Mouse (Mus musculus) lung, embryonic 14.5 days (tissue): ENCODE data around the gene Rrp36. TPM values are rescaled to one million over a fixed set of nuclear protein-coding genes. Genes with fewer than 3 reads are reported as not detected.

Source experiments
- ATAC-seq: fragments of 200-750 bp; cut with Nextera tagmentation; 2 replicates; pipeline ENCODE4 v1.8.0; 2017; ENCODE audit warnings: mild to moderate bottlenecking, moderate TSS enrichment, moderate library complexity; ENCODE audit not compliant: insufficient read depth
- DNase-seq: peaks from one replicate; pipeline ENCODE4 v3.0.0-alpha.2; 2015
- H3K27ac ChIP-seq: fragments of 300-500 bp; sonication (generic); 2 replicates; pipeline ENCODE4 v1.5.1; 2014; ENCODE audit warnings: low read depth, mild to moderate bottlenecking, moderate library complexity
- H3K27me3 ChIP-seq: fragments of 300-500 bp; sonication (generic); 2 replicates; pipeline ENCODE4 v1.6.1; 2014; ENCODE audit warnings: low read length, control low read depth; ENCODE audit not compliant: insufficient read depth
- H3K36me3 ChIP-seq: fragments of 300-500 bp; sonication (generic); 2 replicates; pipeline ENCODE4 v1.6.1; 2014; ENCODE audit warnings: control low read depth; ENCODE audit not compliant: insufficient read depth
- H3K4me1 ChIP-seq: fragments of 300-500 bp; sonication (generic); 2 replicates; pipeline ENCODE4 v1.6.1; 2014; ENCODE audit warnings: antibody characterized with exemption, control low read depth; ENCODE audit not compliant: insufficient read depth
- H3K4me2 ChIP-seq: fragments of 300-500 bp; sonication (generic); 2 replicates; pipeline ENCODE4 v1.6.1; 2014; ENCODE audit warnings: mild to moderate bottlenecking
- H3K4me3 ChIP-seq: fragments of 300-500 bp; sonication (generic); 2 replicates; pipeline ENCODE4 v1.5.1; 2014; ENCODE audit warnings: low read depth, low read length
- H3K9ac ChIP-seq: fragments of 300-500 bp; sonication (generic); 2 replicates; pipeline ENCODE4 v1.6.1; 2014
- H3K9me3 ChIP-seq: fragments of 300-500 bp; sonication (generic); 2 replicates; pipeline ENCODE4 v1.6.1; 2016; ENCODE audit warnings: low read depth, low read length, control low read depth
- CTCF ChIP-seq: IDR thresholded peaks from 2 replicates; pipeline ENCODE4 v1.5.1; 2016; ENCODE audit warnings: antibody characterized with exemption, low read depth
- WGBS: fragments of 180-500 bp; shearing (Covaris S2); extraction: QIAGEN DNeasy Blood & Tissue Kit; methylation state at CpG from one replicate; pipeline ENCODE4 v1.1.7; 2014; 5-methylcytosine and 5-hydroxymethylcytosine counted together
- polyA plus RNA-seq: library from polyadenylated mRNA; unstranded; fragments of >200 nt; fragmentation: Nextera tagmentation; extraction: Ambion mirVana; gene quantifications from 2 replicates; pipeline ENCODE4 v1.2.1, GENCODE M21; 2014

The Rrp36 gene
- 47.6 and 48.5 TPM in 2 replicates for polyA plus RNA-seq

GRCm38 (mm10) chr17:46673850-46674529 lies at the start of gene Rrp36:
TSS of gene Rrp36 (minus strand) at chr17:46674352.
- under 1% methylated on average over 43 of the region's 43 CpGs for WGBS
- Histone ChIP-seq H3K4me3 (peak within 1 kb of the TSS; percentile 78), H3K4me1 (peaks cover 12% of the 10 kb centered on the region), H3K9ac (peak within 1 kb of the TSS; percentile 82), H3K4me2 (peak within 1 kb of the TSS; percentile 93), H3K27ac (peak within 1 kb of the TSS; percentile 82), H3K9me3 (no peaks in the 10 kb centered on the region), H3K36me3 (peaks cover 63% of the 10 kb centered on the region), H3K27me3 (no peaks in the 10 kb centered on the region)
- ATAC-seq (peak; percentile 92), DNase-seq (peak; percentile 97)
- TF ChIP-seq CTCF = no peak

- Histone ChIP-seq H3K27ac (no peak overlapping the region), H3K9ac (no peak overlapping the region), H3K27me3 (no peaks in the 10 kb centered on the region), H3K9me3 (no peaks in the 10 kb centered on the region), H3K36me3 (peaks cover 49% of the 10 kb centered on the region), H3K4me1 (no peaks in the 10 kb centered on the region), H3K4me2 (no peak overlapping the region), H3K4me3 (no peak overlapping the region)
- DNase-seq = no peak
- TF ChIP-seq CTCF = no peak
- ATAC-seq = no peak
- 77% methylated on average over 7 of the region's 7 CpGs for WGBS
Observed at GRCm38 (mm10) chr17:46721077-46721476, 46.9 kb upstream of the Rrp36 start.

- 90% methylated on average over 11 of the region's 11 CpGs for whole genome bisulfite sequencing
- no peaks in the 10 kb centered on the region for H3K27me3 ChIP-seq
- DNase-seq = no peak
- no peak overlapping the region for H3K27ac ChIP-seq
- no peak overlapping the region for H3K4me3 ChIP-seq
- H3K4me1 ChIP-seq = peaks cover 3% of the 10 kb centered on the region; the same call in 1 of the 2 replicates
- no peak for TF ChIP-seq CTCF
- no peak overlapping the region for H3K9ac ChIP-seq
- ATAC-seq = no peak
- H3K36me3 ChIP-seq = peaks cover 46% of the 10 kb centered on the region
- no peak overlapping the region for H3K4me2 ChIP-seq
- H3K9me3 ChIP-seq = no peaks in the 10 kb centered on the region
Observed at GRCm38 (mm10) chr17:46714756-46715481, 40.8 kb upstream of the Rrp36 start.

GRCm38 (mm10) chr17:46713849-46714248 lies 39.7 kb upstream of the Rrp36 start:
- no peaks in the 10 kb centered on the region for H3K27me3 ChIP-seq
- no peak overlapping the region for H3K4me3 ChIP-seq
- H3K9ac ChIP-seq = no peak overlapping the region
- H3K27ac ChIP-seq = no peak overlapping the region
- peaks cover 3% of the 10 kb centered on the region; the same call in 1 of the 2 replicates for H3K4me1 ChIP-seq
- DNase-seq (no peak), ATAC-seq (no peak)
- TF ChIP-seq CTCF = no peak
- no peaks in the 10 kb centered on the region for H3K9me3 ChIP-seq
- H3K36me3 ChIP-seq = peaks cover 42% of the 10 kb centered on the region
- 87% methylated on average over 9 of the region's 9 CpGs for WGBS
- no peak overlapping the region for H3K4me2 ChIP-seq

- peak overlapping the region; percentile 99 for H3K4me3 ChIP-seq
- peaks cover 3% of the 10 kb centered on the region; the same call in 1 of the 2 replicates for H3K4me1 ChIP-seq
- peaks cover 42% of the 10 kb centered on the region for H3K36me3 ChIP-seq
- DNase-seq (no peak), ATAC-seq (no peak)
- 52% methylated on average over 7 of the region's 7 CpGs for WGBS
- H3K27ac ChIP-seq = no peak overlapping the region
- no peaks in the 10 kb centered on the region for H3K9me3 ChIP-seq
- TF ChIP-seq CTCF = no peak
- H3K4me2 ChIP-seq = peak overlapping the region; percentile 97
- H3K27me3 ChIP-seq = no peaks in the 10 kb centered on the region
- H3K9ac ChIP-seq = peak overlapping the region; percentile 92
Observed at GRCm38 (mm10) chr17:46712442-46712841, 38.3 kb upstream of the Rrp36 start.

- Histone ChIP-seq H3K4me1 (peaks cover 3% of the 10 kb centered on the region), H3K27me3 (no peaks in the 10 kb centered on the region), H3K4me3 (peak overlapping the region; percentile 99), H3K27ac (peak overlapping the region; percentile 69; the same call in 1 of the 2 replicates), H3K36me3 (peaks cover 36% of the 10 kb centered on the region), H3K4me2 (peak overlapping the region; percentile 97), H3K9ac (peak overlapping the region; percentile 92), H3K9me3 (no peaks in the 10 kb centered on the region)
- DNase-seq = peak; percentile 74
- peak; percentile 59 for ATAC-seq
- no peak for TF ChIP-seq CTCF
- WGBS = under 1% methylated on average over 72 of the region's 76 CpGs
Observed at GRCm38 (mm10) chr17:46711612-46712271, 37.6 kb upstream of the Rrp36 start.
